Mouse (Mus musculus): ENCODE measurements at regions not wholly inside any gene's neighbourhood (a gene's known extent, or its start where the extent isn't known, plus 50 kb on each side); places are given as distances from the start of the nearest gene placed in this dataset.

DNA sequence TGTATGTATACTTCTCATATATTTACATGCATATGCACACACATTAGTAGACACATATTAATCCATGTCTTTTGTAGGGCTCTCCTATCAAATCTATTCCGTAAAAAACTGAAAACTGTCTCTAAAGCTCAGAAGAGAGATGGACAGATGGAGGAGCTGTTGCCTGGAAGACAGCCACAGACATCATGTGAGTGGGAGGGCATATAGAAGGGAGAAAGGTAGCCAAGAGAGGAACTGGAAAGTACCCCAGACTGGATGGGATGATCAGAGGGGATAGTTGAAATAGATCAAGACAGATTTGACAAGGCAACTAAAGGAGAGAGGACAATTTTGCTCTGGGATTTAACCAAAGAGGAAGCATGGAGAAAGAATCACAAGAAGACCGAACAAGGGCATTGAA is 375.1 kb downstream of the Wdr11 start:
- no peak overlapping the region for H3K4me3 ChIP-seq (ENCODE audit: low read depth, low read length)
- WGBS (ENCODE audit: insufficient replicate concordance) = 63% methylated on average over 2 of the region's 2 CpGs
- ATAC-seq (ENCODE audit: low read depth) = no peak

DNA sequence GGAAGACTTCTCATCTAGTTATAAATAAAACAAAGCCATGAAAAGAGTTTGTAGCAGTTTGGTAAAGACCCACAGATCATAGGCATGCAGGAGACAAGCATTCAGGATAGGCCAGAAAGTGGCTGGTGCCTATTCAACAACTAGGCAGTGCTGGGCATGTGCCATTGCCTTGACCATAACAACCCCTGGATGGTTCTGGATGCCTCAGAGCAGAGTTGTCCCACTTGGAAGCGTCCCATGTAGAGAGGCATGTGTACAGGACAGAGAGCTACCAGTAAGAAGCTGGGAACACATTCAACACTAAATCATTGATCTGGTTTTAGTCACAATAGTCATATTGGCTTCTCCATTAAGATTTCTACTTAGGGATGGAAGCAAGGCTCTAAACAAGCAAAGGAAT is 378.5 kb downstream of the Wdr11 start:
- H3K27ac ChIP-seq (ENCODE audit: low read length) = no peak overlapping the region
- no peaks in the 10 kb centered on the region for H3K4me1 ChIP-seq (ENCODE audit: control insufficient read depth, low read depth, low read length)
- no peaks in the 10 kb centered on the region for H3K27me3 ChIP-seq (ENCODE audit: control insufficient read depth, insufficient read depth, low read depth, low read length)
- no peaks in the 10 kb centered on the region for H3K36me3 ChIP-seq (ENCODE audit: control insufficient read depth, insufficient read depth)
- H3K9ac ChIP-seq (ENCODE audit: low read depth, low read length) = no peak overlapping the region
- ATAC-seq (ENCODE audit: low read depth) = no peak
- 49% methylated on average over 1 of the region's 1 CpGs for WGBS (ENCODE audit: insufficient replicate concordance)
- H3K4me3 ChIP-seq (ENCODE audit: low read depth, low read length) = no peak overlapping the region
- no peaks in the 10 kb centered on the region for H3K9me3 ChIP-seq (replicated peaks; ENCODE audit: control insufficient read depth, low read length)
- no peak overlapping the region for H3K4me2 ChIP-seq (ENCODE audit: low read depth, low read length)

More for the DNA sequence above, 375.1 kb downstream of the Wdr11 start:
- H3K9me3 ChIP-seq (replicated peaks; ENCODE audit: control insufficient read depth, low read length) = no peaks in the 10 kb centered on the region
- no peaks in the 10 kb centered on the region for H3K36me3 ChIP-seq (ENCODE audit: control insufficient read depth, insufficient read depth)
- H3K27me3 ChIP-seq (ENCODE audit: control insufficient read depth, insufficient read depth, low read depth, low read length) = no peaks in the 10 kb centered on the region
- H3K9ac ChIP-seq (ENCODE audit: low read depth, low read length) = no peak overlapping the region
- H3K4me1 ChIP-seq (ENCODE audit: control insufficient read depth, low read depth, low read length) = no peaks in the 10 kb centered on the region
- no peak overlapping the region for H3K4me2 ChIP-seq (ENCODE audit: low read depth, low read length)
- H3K27ac ChIP-seq (ENCODE audit: low read length) = no peak overlapping the region

DNA sequence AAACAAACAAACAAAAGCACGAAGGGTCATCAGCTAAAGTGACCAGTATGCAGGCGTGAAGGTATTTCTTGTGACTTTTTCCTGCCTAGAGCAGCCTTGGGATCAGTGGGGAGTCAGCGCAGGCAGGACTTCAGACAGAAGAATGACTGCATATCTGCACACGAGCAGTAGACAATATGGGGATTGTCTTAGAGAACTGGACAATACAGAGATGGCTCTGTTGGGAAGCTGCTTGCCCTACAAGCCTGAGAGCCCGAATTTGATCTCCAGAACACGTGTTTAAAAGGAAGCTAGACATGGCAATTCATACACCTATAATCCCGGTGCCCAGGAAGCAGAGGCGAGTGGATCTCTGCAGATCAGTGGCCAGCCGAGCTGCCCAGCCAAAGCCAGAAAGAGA is 382.5 kb downstream of the Wdr11 start:
- no peak for ATAC-seq (ENCODE audit: low read depth)
- Histone ChIP-seq H3K4me2 (ENCODE audit: low read depth, low read length) (no peak overlapping the region), H3K4me1 (ENCODE audit: control insufficient read depth, low read depth, low read length) (no peaks in the 10 kb centered on the region), H3K9me3 (replicated peaks; ENCODE audit: control insufficient read depth, low read length) (no peaks in the 10 kb centered on the region), H3K4me3 (ENCODE audit: low read depth, low read length) (no peak overlapping the region), H3K27me3 (ENCODE audit: control insufficient read depth, insufficient read depth, low read depth, low read length) (no peaks in the 10 kb centered on the region), H3K36me3 (ENCODE audit: control insufficient read depth, insufficient read depth) (no peaks in the 10 kb centered on the region), H3K9ac (ENCODE audit: low read depth, low read length) (no peak overlapping the region), H3K27ac (ENCODE audit: low read length) (no peak overlapping the region)
- 61% methylated on average over 9 of the region's 9 CpGs for WGBS (ENCODE audit: insufficient replicate concordance)

DNA sequence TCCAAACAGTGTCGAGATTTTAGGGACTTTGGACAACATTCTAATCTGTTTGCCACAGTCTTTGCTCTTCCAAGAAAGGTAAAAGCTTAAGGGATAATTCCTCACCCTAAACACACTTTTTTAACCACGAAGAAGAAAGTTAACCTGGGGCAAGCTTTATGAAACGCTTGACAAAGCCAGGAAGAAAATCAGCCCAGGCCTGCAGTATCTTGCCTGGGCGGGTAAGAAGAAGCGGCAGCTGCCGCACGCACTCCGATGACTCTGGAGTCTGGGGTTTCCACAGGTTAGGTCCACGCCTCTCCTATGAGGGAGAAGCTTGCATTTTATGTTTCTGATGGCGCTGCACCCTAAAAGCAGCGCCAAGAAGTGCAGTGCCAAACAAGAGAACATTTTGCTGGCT is 383.2 kb downstream of the Wdr11 start:
- H3K36me3 ChIP-seq (ENCODE audit: control insufficient read depth, insufficient read depth) = no peaks in the 10 kb centered on the region
- no peak overlapping the region for H3K4me2 ChIP-seq (ENCODE audit: low read depth, low read length)
- no peak overlapping the region for H3K4me3 ChIP-seq (ENCODE audit: low read depth, low read length)
- H3K4me1 ChIP-seq (ENCODE audit: control insufficient read depth, low read depth, low read length) = no peaks in the 10 kb centered on the region
- no peak for ATAC-seq (ENCODE audit: low read depth)
- no peak overlapping the region for H3K27ac ChIP-seq (ENCODE audit: low read length)
- H3K27me3 ChIP-seq (ENCODE audit: control insufficient read depth, insufficient read depth, low read depth, low read length) = no peaks in the 10 kb centered on the region
- 61% methylated on average over 11 of the region's 11 CpGs for WGBS (ENCODE audit: insufficient replicate concordance)
- no peak overlapping the region for H3K9ac ChIP-seq (ENCODE audit: low read depth, low read length)
- no peaks in the 10 kb centered on the region for H3K9me3 ChIP-seq (replicated peaks; ENCODE audit: control insufficient read depth, low read length)

DNA sequence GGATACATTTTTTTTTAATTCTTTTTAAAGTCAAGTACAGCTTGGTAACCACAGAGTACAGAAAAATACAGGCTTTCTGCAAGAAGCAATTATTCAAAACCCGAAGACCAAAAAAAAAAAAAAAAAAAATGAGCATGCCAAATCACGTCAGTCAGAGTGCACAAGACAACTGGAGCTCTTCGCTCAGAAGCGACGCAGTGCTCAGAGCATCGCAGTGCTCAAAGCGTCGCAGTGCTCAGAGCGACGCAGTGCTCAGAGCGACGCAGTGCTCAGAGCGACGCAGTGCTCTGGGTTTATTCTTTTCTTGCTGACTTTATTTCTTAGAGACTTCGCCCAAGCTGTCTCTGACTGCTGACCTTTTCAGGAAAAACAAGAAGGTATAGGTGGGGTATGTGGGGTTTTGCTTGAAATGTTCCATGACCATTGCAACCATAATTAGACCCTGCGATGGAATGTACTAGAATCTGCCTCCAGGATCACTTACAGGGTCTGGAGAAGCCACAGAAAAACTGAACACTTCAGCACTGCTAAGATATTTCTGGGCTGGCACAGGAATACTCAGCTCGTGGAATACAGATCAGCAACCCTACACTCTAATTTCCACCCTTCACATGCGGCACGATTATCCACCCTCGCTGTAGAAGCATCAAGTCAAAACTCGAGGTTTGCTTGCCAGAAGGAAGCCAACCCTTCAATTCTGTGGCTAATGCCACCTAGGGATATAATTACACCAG is 384.3 kb downstream of the Wdr11 start:
- Histone ChIP-seq H3K27ac (ENCODE audit: low read length) (no peak overlapping the region), H3K4me2 (ENCODE audit: low read depth, low read length) (no peak overlapping the region), H3K9me3 (replicated peaks; ENCODE audit: control insufficient read depth, low read length) (no peaks in the 10 kb centered on the region), H3K9ac (ENCODE audit: low read depth, low read length) (no peak overlapping the region), H3K27me3 (ENCODE audit: control insufficient read depth, insufficient read depth, low read depth, low read length) (no peaks in the 10 kb centered on the region), H3K4me3 (ENCODE audit: low read depth, low read length) (no peak overlapping the region), H3K36me3 (ENCODE audit: control insufficient read depth, insufficient read depth) (no peaks in the 10 kb centered on the region), H3K4me1 (ENCODE audit: control insufficient read depth, low read depth, low read length) (no peaks in the 10 kb centered on the region)
- ATAC-seq (ENCODE audit: low read depth) = no peak
- WGBS (ENCODE audit: insufficient replicate concordance) = 75% methylated on average over 21 of the region's 21 CpGs

DNA sequence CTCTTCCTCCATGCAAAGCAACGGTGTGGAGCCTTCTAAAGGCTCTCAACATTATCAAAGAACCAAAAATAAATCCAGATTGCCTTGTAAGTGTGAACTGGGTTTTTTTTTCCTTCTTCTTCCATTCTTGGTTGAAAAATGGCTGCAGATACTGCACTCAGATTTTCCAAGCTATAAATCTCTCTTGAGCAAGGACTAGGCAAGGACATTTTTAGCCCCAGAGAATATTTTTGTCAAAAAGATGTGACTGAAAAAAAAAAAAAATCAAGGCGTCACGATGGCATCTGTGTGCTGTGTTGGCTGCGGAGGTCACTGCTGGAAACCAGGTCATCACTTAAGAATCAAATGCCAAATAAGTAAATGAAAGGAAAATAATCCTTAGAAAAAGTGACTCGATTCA is 386.9 kb downstream of the Wdr11 start:
- no peak overlapping the region for H3K9ac ChIP-seq (ENCODE audit: low read depth, low read length)
- ATAC-seq (ENCODE audit: low read depth) = no peak
- H3K36me3 ChIP-seq (ENCODE audit: control insufficient read depth, insufficient read depth) = no peaks in the 10 kb centered on the region
- 62% methylated on average over 5 of the region's 5 CpGs for WGBS (ENCODE audit: insufficient replicate concordance)
- H3K27me3 ChIP-seq (ENCODE audit: control insufficient read depth, insufficient read depth, low read depth, low read length) = no peaks in the 10 kb centered on the region
- H3K4me1 ChIP-seq (ENCODE audit: control insufficient read depth, low read depth, low read length) = no peaks in the 10 kb centered on the region
- H3K4me3 ChIP-seq (ENCODE audit: low read depth, low read length) = no peak overlapping the region
- no peak overlapping the region for H3K4me2 ChIP-seq (ENCODE audit: low read depth, low read length)
- no peak overlapping the region for H3K27ac ChIP-seq (ENCODE audit: low read length)
- no peaks in the 10 kb centered on the region for H3K9me3 ChIP-seq (replicated peaks; ENCODE audit: control insufficient read depth, low read length)

DNA sequence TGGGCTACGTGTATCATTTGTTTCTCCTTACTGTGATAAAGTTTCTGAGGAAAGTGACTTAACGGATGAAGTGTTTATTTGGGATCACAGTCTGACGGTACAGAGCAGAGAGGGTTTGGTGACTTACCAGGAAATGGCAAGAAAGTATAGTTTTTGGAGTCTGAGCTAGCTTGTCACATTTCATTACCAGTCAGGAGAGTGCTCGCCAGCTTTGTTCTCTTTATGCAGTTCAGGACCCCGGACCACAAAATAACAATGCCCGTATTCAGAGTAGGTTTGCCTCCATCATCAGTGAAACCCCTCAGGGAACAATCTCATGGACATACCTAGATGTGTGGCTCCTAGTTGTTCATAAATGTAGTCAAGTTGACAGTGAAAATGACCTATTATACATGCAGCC is 387.7 kb downstream of the Wdr11 start:
- no peak for ATAC-seq (ENCODE audit: low read depth)
- H3K27ac ChIP-seq (ENCODE audit: low read length) = no peak overlapping the region
- H3K27me3 ChIP-seq (ENCODE audit: control insufficient read depth, insufficient read depth, low read depth, low read length) = no peaks in the 10 kb centered on the region
- no peak overlapping the region for H3K9ac ChIP-seq (ENCODE audit: low read depth, low read length)
- H3K36me3 ChIP-seq (ENCODE audit: control insufficient read depth, insufficient read depth) = no peaks in the 10 kb centered on the region
- no peaks in the 10 kb centered on the region for H3K9me3 ChIP-seq (replicated peaks; ENCODE audit: control insufficient read depth, low read length)
- 67% methylated on average over 6 of the region's 6 CpGs for WGBS (ENCODE audit: insufficient replicate concordance)
- H3K4me3 ChIP-seq (ENCODE audit: low read depth, low read length) = no peak overlapping the region
- H3K4me1 ChIP-seq (ENCODE audit: control insufficient read depth, low read depth, low read length) = no peaks in the 10 kb centered on the region
- H3K4me2 ChIP-seq (ENCODE audit: low read depth, low read length) = no peak overlapping the region

DNA sequence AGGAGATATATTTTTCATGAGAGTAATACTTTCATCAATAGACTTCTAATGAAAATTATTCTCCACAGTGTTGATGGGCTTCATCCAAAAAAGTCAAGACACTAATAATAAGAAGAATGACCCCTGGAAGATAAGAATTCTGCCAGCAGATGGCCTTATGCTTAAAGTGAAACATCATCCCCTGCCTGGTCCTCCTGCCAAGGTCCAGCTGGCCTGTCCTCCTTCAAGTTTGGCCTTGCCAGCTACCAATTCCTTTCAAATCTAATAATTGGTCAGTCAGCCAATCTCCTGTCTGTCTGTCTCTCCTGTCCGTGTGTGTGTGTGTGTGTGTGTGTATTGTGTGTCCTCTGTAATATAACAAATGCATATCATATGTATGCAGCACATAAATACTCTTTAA is 388.8 kb downstream of the Wdr11 start:
- Histone ChIP-seq H3K9me3 (replicated peaks; ENCODE audit: control insufficient read depth, low read length) (no peaks in the 10 kb centered on the region), H3K27me3 (ENCODE audit: control insufficient read depth, insufficient read depth, low read depth, low read length) (no peaks in the 10 kb centered on the region), H3K9ac (ENCODE audit: low read depth, low read length) (no peak overlapping the region), H3K27ac (ENCODE audit: low read length) (no peak overlapping the region), H3K36me3 (ENCODE audit: control insufficient read depth, insufficient read depth) (no peaks in the 10 kb centered on the region), H3K4me2 (ENCODE audit: low read depth, low read length) (no peak overlapping the region), H3K4me3 (ENCODE audit: low read depth, low read length) (no peak overlapping the region), H3K4me1 (ENCODE audit: control insufficient read depth, low read depth, low read length) (no peaks in the 10 kb centered on the region)
- WGBS (ENCODE audit: insufficient replicate concordance) = 35% methylated on average over 1 of the region's 1 CpGs
- ATAC-seq (ENCODE audit: low read depth) = no peak

DNA sequence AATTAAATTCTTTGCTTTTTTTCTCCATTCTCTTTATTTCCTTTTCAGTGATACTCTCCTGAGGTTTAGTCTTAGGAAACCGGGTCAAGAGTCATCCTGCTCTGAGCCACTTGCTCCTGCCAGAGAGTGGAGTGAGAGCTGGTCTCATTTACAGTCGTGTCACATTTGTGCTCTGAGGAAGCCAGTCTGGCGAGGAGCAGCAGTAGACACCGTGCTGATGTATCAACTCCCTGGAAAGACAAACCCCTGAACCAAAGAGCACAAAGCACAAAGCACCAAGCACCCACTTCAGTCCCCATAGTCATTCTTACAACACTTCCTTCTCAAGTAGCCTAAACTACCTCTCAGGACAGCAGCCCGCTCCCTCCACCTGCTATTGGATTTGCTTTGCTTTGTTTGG is 390.7 kb downstream of the Wdr11 start:
- Histone ChIP-seq H3K4me3 (ENCODE audit: low read depth, low read length) (no peak overlapping the region), H3K27me3 (ENCODE audit: control insufficient read depth, insufficient read depth, low read depth, low read length) (no peaks in the 10 kb centered on the region), H3K9me3 (replicated peaks; ENCODE audit: control insufficient read depth, low read length) (no peaks in the 10 kb centered on the region), H3K9ac (ENCODE audit: low read depth, low read length) (no peak overlapping the region), H3K36me3 (ENCODE audit: control insufficient read depth, insufficient read depth) (no peaks in the 10 kb centered on the region), H3K27ac (ENCODE audit: low read length) (no peak overlapping the region), H3K4me2 (ENCODE audit: low read depth, low read length) (no peak overlapping the region), H3K4me1 (ENCODE audit: control insufficient read depth, low read depth, low read length) (no peaks in the 10 kb centered on the region)
- 57% methylated on average over 5 of the region's 5 CpGs for WGBS (ENCODE audit: insufficient replicate concordance)
- ATAC-seq (ENCODE audit: low read depth) = no peak

Measured in liver, embryonic 16.5 days (tissue).